Mouse (Mus musculus) MEL (cell line): ENCODE data around the gene Rab10. TPM values are rescaled to one million over a fixed set of nuclear protein-coding genes. Genes with fewer than 3 reads are reported as not detected.

Experiments used
- DNase-seq: peaks from one replicate; pipeline ENCODE4 v3.0.0; 2011; ENCODE audit warnings: low read depth, low spot score
- H3K27ac ChIP-seq: 2 replicates; pipeline ENCODE4 v1.5.1; 2012; ENCODE audit warnings: low read depth, mild to moderate bottlenecking, control low read depth, low read length, moderate library complexity; ENCODE audit not compliant: control insufficient read depth
- H3K27me3 ChIP-seq, 2 experiments: fragments of 150-350 bp in 1 of 2; sonication (generic) in 1 of 2; 2 replicates each; pipeline ENCODE4 v1.6.1; 2012; ENCODE audit warnings: low read length in 2 of 2, mild to moderate bottlenecking in 2 of 2, improper control_type of control experiment in 1 of 2, moderate library complexity in 1 of 2; ENCODE audit not compliant: insufficient read depth in 2 of 2, control insufficient read depth in 1 of 2
- H3K36me3 ChIP-seq, 2 experiments: 2 replicates each; pipeline ENCODE4 v1.6.1; 2012 to 2014; ENCODE audit warnings: low read length in 2 of 2, improper control_type of control experiment in 1 of 2, inconsistent platforms in 1 of 2, mild to moderate bottlenecking in 1 of 2; ENCODE audit not compliant: insufficient read depth in 2 of 2, control insufficient read depth in 1 of 2
- H3K4me1 ChIP-seq, 2 experiments: fragments of 150-350 bp in 1 of 2; sonication (generic) in 1 of 2; 2 replicates each; pipeline ENCODE4 v1.6.1; 2012; ENCODE audit warnings: low read length in 2 of 2, improper control_type of control experiment in 1 of 2, mild to moderate bottlenecking in 1 of 2; ENCODE audit not compliant: insufficient read depth in 2 of 2, control insufficient read depth in 1 of 2
- H3K4me3 ChIP-seq, 2 experiments: fragments of 150-350 bp in 1 of 2; sonication (generic) in 1 of 2; 2 replicates each; pipeline ENCODE4 v1.5.1; 2012; ENCODE audit warnings: low read depth in 2 of 2, low read length in 2 of 2, mild to moderate bottlenecking in 2 of 2, moderate library complexity in 2 of 2, control low read depth in 1 of 2, improper control_type of control experiment in 1 of 2; ENCODE audit not compliant: control insufficient read depth in 1 of 2, insufficient read depth in 1 of 2
- H3K79me2 ChIP-seq: 2 replicates; pipeline ENCODE4 v1.6.1; 2012; ENCODE audit warnings: mild to moderate bottlenecking, low read length, moderate library complexity; ENCODE audit not compliant: control insufficient read depth, poor library complexity, insufficient read depth
- H3K9ac ChIP-seq: 2 replicates; pipeline ENCODE4 v1.6.1; 2012; ENCODE audit warnings: low read depth, mild to moderate bottlenecking, control low read depth, low read length, moderate library complexity; ENCODE audit not compliant: control insufficient read depth, poor library complexity, severe bottlenecking
- H3K9me3 ChIP-seq: fragments of 150-350 bp; sonication (generic); replicated peaks from 2 replicates; pipeline ENCODE4 v1.6.1; 2012; ENCODE audit warnings: mild to moderate bottlenecking, low read length, improper control_type of control experiment, moderate library complexity; ENCODE audit not compliant: insufficient read depth
- CTCF ChIP-seq, 3 experiments: IDR thresholded peaks in 2 of 3; conservative IDR thresholded peaks in 1 of 3; 2 replicates each; pipeline ENCODE4 v1.5.1; 2011 to 2012; ENCODE audit warnings: low read length in 3 of 3, low read depth in 2 of 3, mild to moderate bottlenecking in 2 of 3, improper control_type of control experiment in 1 of 3, inconsistent platforms in 1 of 3, mixed read lengths in 1 of 3, moderate library complexity in 1 of 3; ENCODE audit not compliant: control insufficient read depth in 1 of 3, insufficient read depth in 1 of 3, poor library complexity in 1 of 3, severe bottlenecking in 1 of 3
- ELF1 ChIP-seq: IDR thresholded peaks from 2 replicates; pipeline ENCODE4 v1.6.1; 2014; ENCODE audit warnings: low read depth, mild to moderate bottlenecking, inconsistent platforms, low read length, improper control_type of control experiment, moderate library complexity
- EP300 ChIP-seq, 2 experiments: IDR thresholded peaks; 2 replicates each; pipeline ENCODE4 v1.6.1; 2011; ENCODE audit warnings: improper control_type of control experiment in 2 of 2, low read length in 2 of 2, low read depth in 1 of 2, mild to moderate bottlenecking in 1 of 2
- GATA1 ChIP-seq: IDR thresholded peaks from 2 replicates; pipeline ENCODE4 v1.6.1; 2011; ENCODE audit warnings: low read depth, low read length, improper control_type of control experiment
- MAX ChIP-seq: IDR thresholded peaks from 2 replicates; pipeline ENCODE4 v1.6.1; 2011; ENCODE audit warnings: low read length, improper control_type of control experiment
- MEF2A ChIP-seq: IDR thresholded peaks from 2 replicates; pipeline ENCODE4 v1.6.1; 2014; ENCODE audit warnings: low read depth, mild to moderate bottlenecking, inconsistent platforms, low read length, improper control_type of control experiment; ENCODE audit not compliant: poor library complexity, insufficient replicate concordance, severe bottlenecking; ENCODE audit errors: extremely low read depth
- MXI1 ChIP-seq: IDR thresholded peaks from 2 replicates; pipeline ENCODE4 v1.6.1; 2011; ENCODE audit warnings: mild to moderate bottlenecking, low read depth, low read length, improper control_type of control experiment
- MYC ChIP-seq: IDR thresholded peaks from 2 replicates; pipeline ENCODE4 v1.6.1; 2011; ENCODE audit warnings: low read depth, mild to moderate bottlenecking, low read length, improper control_type of control experiment, moderate library complexity
- NRF1 ChIP-seq: IDR thresholded peaks from 2 replicates; pipeline ENCODE4 v1.6.1; 2014; ENCODE audit warnings: low read depth, mild to moderate bottlenecking, inconsistent platforms, low read length, improper control_type of control experiment, moderate library complexity; ENCODE audit not compliant: poor library complexity, insufficient read depth, severe bottlenecking
- RAD21 ChIP-seq: IDR thresholded peaks from 2 replicates; pipeline ENCODE4 v1.6.1; 2011; ENCODE audit warnings: mild to moderate bottlenecking, low read depth, low read length, improper control_type of control experiment
- RCOR1 ChIP-seq: IDR thresholded peaks from 2 replicates; pipeline ENCODE4 v1.6.1; 2012; ENCODE audit warnings: low read depth, mild to moderate bottlenecking, inconsistent platforms, low read length, improper control_type of control experiment
- SMC3 ChIP-seq: IDR thresholded peaks from 2 replicates; pipeline ENCODE4 v1.6.1; 2011; ENCODE audit warnings: low read depth, low read length, improper control_type of control experiment
- TAL1 ChIP-seq: IDR thresholded peaks from 2 replicates; pipeline ENCODE4 v1.6.1; 2012; ENCODE audit warnings: mild to moderate bottlenecking, inconsistent platforms, low read length, moderate library complexity, mixed read lengths
- TBP ChIP-seq: IDR thresholded peaks from 2 replicates; pipeline ENCODE4 v1.8.0; 2011; ENCODE audit warnings: low read depth, low read length, improper control_type of control experiment
- TCF12 ChIP-seq: IDR thresholded peaks from 2 replicates; pipeline ENCODE4 v1.6.1; 2014; ENCODE audit warnings: low read depth, mild to moderate bottlenecking, inconsistent platforms, low read length, improper control_type of control experiment, moderate library complexity
- UBTF ChIP-seq: IDR thresholded peaks from 2 replicates; pipeline ENCODE4 v1.6.1; 2012; ENCODE audit warnings: low read depth, mild to moderate bottlenecking, inconsistent platforms, low read length, improper control_type of control experiment, moderate library complexity, borderline replicate concordance; ENCODE audit not compliant: insufficient read depth
- ZMIZ1 ChIP-seq: IDR thresholded peaks from 2 replicates; pipeline ENCODE4 v1.6.1; 2012; ENCODE audit warnings: low read depth, mild to moderate bottlenecking, inconsistent platforms, low read length, improper control_type of control experiment, moderate library complexity
- polyA plus RNA-seq, 2 experiments: library from polyadenylated mRNA; stranded (reverse) in 1 of 2; unstranded in 1 of 2; fragments of >175 nt in 1 of 2; fragments of >200 nt in 1 of 2; gene quantifications; 2 replicates each; pipeline versions ENCODE4 v1.2.1 to v1.2.4; 2012; ENCODE audit warnings: low replicate concordance in 2 of 2, low read depth in 1 of 2; ENCODE audit not compliant: insufficient read length in 2 of 2, insufficient read depth in 1 of 2, missing spikeins in 1 of 2
- total RNA-seq: library from RNA; depleted of rRNA; stranded (reverse); fragments of 300-350 nt; gene quantifications from 2 replicates; pipeline ENCODE4 v1.2.3, GENCODE M21; 2012

Rab10 gene
- total and polyA plus RNA-seq, 3 experiments, result 41.3 to 71.8 (median 67.7) TPM

- Histone ChIP-seq H3K9ac (no peak overlapping the region), H3K9me3 (no peaks in the 10 kb centered on the region), H3K4me3 (no peak overlapping the region), H3K79me2 (peaks cover 54% of the 10 kb centered on the region), H3K27me3 (no peaks in the 10 kb centered on the region), H3K36me3 (peaks cover 3 to 68% of the 10 kb centered on the region in 2 experiments; a peak in 3 of 4 replicates), H3K4me1 (peaks cover 26 to 40% of the 10 kb centered on the region in 2 experiments), H3K27ac (no peak overlapping the region)
- no peak for TF ChIP-seq RAD21
- no peak for DNase-seq
Observed at GRCm38 (mm10) chr12:3282520-3282919, 27.2 kb downstream of the Rab10 start.

DNA sequence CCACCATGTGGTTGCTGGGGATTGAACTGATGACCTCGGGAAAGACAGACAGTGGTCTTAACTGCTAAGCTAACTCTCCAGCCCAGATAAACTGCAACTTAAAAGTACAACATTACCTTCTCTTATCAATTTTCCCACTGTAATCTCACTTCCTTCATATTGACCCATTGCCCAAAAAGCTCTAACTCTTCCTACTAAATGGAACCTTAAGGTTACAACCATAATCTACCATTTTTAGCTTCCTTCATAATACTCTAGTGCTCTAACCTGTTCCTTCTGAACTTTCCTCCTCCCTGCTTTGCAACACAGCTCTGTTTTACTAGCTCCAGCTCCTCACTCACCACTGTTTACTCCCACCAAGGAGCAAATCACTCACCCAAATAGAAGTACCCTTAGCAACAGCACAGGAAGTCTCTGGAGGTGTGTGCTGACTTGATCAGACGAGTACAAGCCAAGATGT lies 30.9 kb downstream of the Rab10 start:
- H3K79me2 ChIP-seq, result peaks cover 52% of the 10 kb centered on the region
- DNase-seq, result peak; percentile 50
- peaks cover 3 to 43% of the 10 kb centered on the region in 2 experiments; a peak in 3 of 4 replicates for H3K36me3 ChIP-seq
- no peak overlapping the region for H3K9ac ChIP-seq
- H3K27me3 ChIP-seq, result no peaks in the 10 kb centered on the region
- peak overlapping the region; percentile 18; the same call in 1 of the 2 replicates for H3K27ac ChIP-seq
- H3K4me1 ChIP-seq, result peaks cover 13 to 18% of the 10 kb centered on the region in 2 experiments
- no peaks in the 10 kb centered on the region for H3K9me3 ChIP-seq
- TF ChIP-seq TAL1, result peak; percentile 45
- no peak for TF ChIP-seq CTCF (IDR thresholded peaks at IDR 0.05 in 2 of 3, conservative IDR thresholded peaks at IDR 0.05 in 1 of 3; ENCODE audit: control insufficient read depth in 1 of 3, insufficient read depth in 1 of 3, low read depth in 2 of 3, low read length in 3 of 3, poor library complexity in 1 of 3, severe bottlenecking in 1 of 3)
- TF ChIP-seq ZMIZ1, result no peak
- peak; percentile 13 to 71; a peak in 2 of 4 replicates for TF ChIP-seq EP300 (IDR thresholded peaks at IDR 0.05; ENCODE audit: low read depth in 1 of 2, low read length in 2 of 2)
- TF ChIP-seq ELF1, result no peak
- no peak for TF ChIP-seq MAX
- peak; percentile 65 for TF ChIP-seq GATA1
- TF ChIP-seq UBTF, result no peak
- no peak for TF ChIP-seq SMC3
- no peak for TF ChIP-seq MEF2A
- TF ChIP-seq NRF1, result no peak
- TF ChIP-seq TBP, result peak; percentile 78; the same call in 1 of the 2 replicates
- peak; percentile 39; the same call in 1 of the 2 replicates for TF ChIP-seq RCOR1
- TF ChIP-seq MXI1, result no peak
- TF ChIP-seq RAD21, result no peak
- TF ChIP-seq TCF12, result peak; percentile 47; the same call in 1 of the 2 replicates
- no peak for TF ChIP-seq MYC
- no peak overlapping the region for H3K4me3 ChIP-seq
